Mouse (Mus musculus): ENCODE measurements around the gene Cped1. TPM values are rescaled to one million over a fixed set of nuclear protein-coding genes. Genes with fewer than 3 reads are reported as not detected.

Cped1 gene
- total and polyA plus RNA-seq, 3 experiments = 0.22 TPM; not detected in 2

GRCm38 (mm10) chr6:22026358-22026673 is 40.6 kb downstream of the Cped1 start:
- Histone ChIP-seq H3K4me1 (ENCODE audit: insufficient read depth, low read depth, low read length) (no peaks in the 10 kb centered on the region), H3K36me3 (replicated peaks) (no peaks in the 10 kb centered on the region), H3K9me3 (replicated peaks) (no peaks in the 10 kb centered on the region), H3K27me3 (ENCODE audit: insufficient read depth, low read length) (0 out of 2 replicates have a peak, but pooled peaks cover 2% of the 10 kb centered on the region), H3K4me3 (ENCODE audit: low read depth, low read length) (no peak overlapping the region)
- DNase-seq (ENCODE audit: low spot score) (no peak), ATAC-seq (ENCODE audit: extremely low read depth, insufficient number of reproducible peaks, low FRiP score, poor library complexity, severe bottlenecking) (no peak)
- TF ChIP-seq TAL1 (conservative IDR thresholded peaks at IDR 0.05; ENCODE audit: low read depth, low read length) (no peak), GATA1 (IDR thresholded peaks at IDR 0.05; ENCODE audit: borderline replicate concordance, low read length) (no peak), POLR2AphosphoS5 (IDR thresholded peaks at IDR 0.05; ENCODE audit: insufficient replicate concordance, low read depth, low read length) (no peak), CTCF (IDR thresholded peaks at IDR 0.05; ENCODE audit: low read depth, low read length) (no peak), GATA2 (IDR thresholded peaks at IDR 0.05; ENCODE audit: borderline replicate concordance, low read depth, low read length) (no peak)

DNA sequence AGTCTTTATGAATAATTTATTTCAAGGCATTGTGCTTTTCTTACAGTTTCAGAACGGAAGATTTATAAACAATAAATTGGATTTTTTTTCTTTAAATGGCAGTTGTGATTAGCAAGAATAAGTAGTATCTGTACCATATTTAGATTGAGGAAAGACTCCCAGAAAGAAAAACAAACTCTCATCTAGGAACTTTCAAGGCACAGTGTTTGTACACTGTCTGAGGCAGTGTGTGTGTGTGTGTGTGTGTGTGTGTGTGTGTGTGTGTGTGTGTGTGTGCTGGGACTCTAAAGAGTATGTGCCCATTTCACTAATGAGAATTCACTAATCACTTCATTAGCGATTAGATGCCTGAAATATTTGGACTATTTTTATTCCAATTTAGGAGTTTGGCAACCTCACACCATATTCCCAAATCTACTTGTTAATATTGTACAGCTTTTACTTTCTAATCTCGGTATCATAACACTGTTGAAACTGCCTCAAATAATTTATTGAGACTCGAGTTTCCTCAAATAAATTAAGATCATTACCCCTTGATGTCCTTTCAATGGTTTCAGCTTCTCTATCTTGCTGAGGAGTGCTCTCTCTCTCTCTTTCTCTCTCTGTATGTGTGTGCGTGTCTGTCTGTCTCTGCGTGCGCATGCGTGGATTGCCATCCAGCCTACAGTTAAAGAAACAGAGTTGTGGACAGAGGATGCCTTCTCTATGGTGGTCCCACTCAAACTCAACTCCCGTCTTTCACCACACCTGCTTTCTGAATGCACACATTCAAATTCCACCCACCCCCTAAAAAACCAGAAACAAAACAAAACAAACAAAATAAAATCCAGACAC is 41.3 kb downstream of the Cped1 start:
- no peaks in the 10 kb centered on the region for H3K4me1 ChIP-seq (ENCODE audit: insufficient read depth, low read depth, low read length)
- DNase-seq (ENCODE audit: low spot score) (no peak), ATAC-seq (ENCODE audit: extremely low read depth, insufficient number of reproducible peaks, low FRiP score, poor library complexity, severe bottlenecking) (no peak)
- H3K9me3 ChIP-seq (replicated peaks) = no peaks in the 10 kb centered on the region
- 0 out of 2 replicates have a peak, but pooled peaks cover 2% of the 10 kb centered on the region for H3K27me3 ChIP-seq (ENCODE audit: insufficient read depth, low read length)
- H3K36me3 ChIP-seq (replicated peaks) = no peaks in the 10 kb centered on the region
- H3K4me3 ChIP-seq (ENCODE audit: low read depth, low read length) = no peak overlapping the region
- TF ChIP-seq GATA2 (IDR thresholded peaks at IDR 0.05; ENCODE audit: borderline replicate concordance, low read depth, low read length) (no peak), POLR2AphosphoS5 (IDR thresholded peaks at IDR 0.05; ENCODE audit: insufficient replicate concordance, low read depth, low read length) (no peak), CTCF (IDR thresholded peaks at IDR 0.05; ENCODE audit: low read depth, low read length) (no peak), GATA1 (IDR thresholded peaks at IDR 0.05; ENCODE audit: borderline replicate concordance, low read length) (no peak), TAL1 (conservative IDR thresholded peaks at IDR 0.05; ENCODE audit: low read depth, low read length) (no peak)

DNA sequence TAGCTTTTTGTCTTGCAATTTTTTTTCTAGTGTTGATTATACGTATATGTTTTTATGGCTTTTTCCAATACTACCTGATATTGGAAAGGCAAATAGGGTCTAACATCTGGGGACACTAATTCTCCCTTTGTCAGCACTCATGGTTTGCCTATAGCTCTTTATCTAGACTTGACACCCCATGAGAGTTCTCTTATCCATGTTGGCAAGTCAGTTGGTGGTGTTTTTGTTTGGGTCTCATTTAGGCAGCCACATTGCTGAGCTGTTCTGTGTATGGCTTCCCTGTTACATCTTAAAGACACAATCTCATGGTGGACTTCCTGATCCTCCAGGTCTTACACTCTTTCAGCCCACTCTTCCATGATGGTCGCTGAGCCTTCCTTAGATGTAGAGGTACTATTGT is 42.1 kb downstream of the Cped1 start:
- DNase-seq (ENCODE audit: low spot score) = no peak
- ATAC-seq (ENCODE audit: extremely low read depth, insufficient number of reproducible peaks, low FRiP score, poor library complexity, severe bottlenecking) = no peak

GRCm38 (mm10) chr6:22030381-22030780 is 44.7 kb downstream of the Cped1 start:
- DNase-seq (ENCODE audit: low spot score) = no peak
- Histone ChIP-seq H3K36me3 (replicated peaks) (no peaks in the 10 kb centered on the region), H3K4me1 (ENCODE audit: insufficient read depth, low read depth, low read length) (no peaks in the 10 kb centered on the region), H3K27me3 (ENCODE audit: insufficient read depth, low read length) (0 out of 2 replicates have a peak, but pooled peaks cover 2% of the 10 kb centered on the region), H3K9me3 (replicated peaks) (no peaks in the 10 kb centered on the region), H3K4me3 (ENCODE audit: low read depth, low read length) (no peak overlapping the region)
- ATAC-seq (ENCODE audit: extremely low read depth, insufficient number of reproducible peaks, low FRiP score, poor library complexity, severe bottlenecking) = no peak
- TF ChIP-seq POLR2AphosphoS5 (IDR thresholded peaks at IDR 0.05; ENCODE audit: insufficient replicate concordance, low read depth, low read length) = no peak
- no peak for TF ChIP-seq GATA1 (IDR thresholded peaks at IDR 0.05; ENCODE audit: borderline replicate concordance, low read length)
- no peak for TF ChIP-seq CTCF (IDR thresholded peaks at IDR 0.05; ENCODE audit: low read depth, low read length)
- no peak for TF ChIP-seq GATA2 (IDR thresholded peaks at IDR 0.05; ENCODE audit: borderline replicate concordance, low read depth, low read length)
- TF ChIP-seq TAL1 (conservative IDR thresholded peaks at IDR 0.05; ENCODE audit: low read depth, low read length) = no peak

More for the DNA sequence above, 42.1 kb downstream of the Cped1 start:
- no peaks in the 10 kb centered on the region for H3K36me3 ChIP-seq (replicated peaks)
- no peak overlapping the region for H3K4me3 ChIP-seq (ENCODE audit: low read depth, low read length)
- TF ChIP-seq GATA2 (IDR thresholded peaks at IDR 0.05; ENCODE audit: borderline replicate concordance, low read depth, low read length) (no peak), CTCF (IDR thresholded peaks at IDR 0.05; ENCODE audit: low read depth, low read length) (no peak), POLR2AphosphoS5 (IDR thresholded peaks at IDR 0.05; ENCODE audit: insufficient replicate concordance, low read depth, low read length) (no peak), GATA1 (IDR thresholded peaks at IDR 0.05; ENCODE audit: borderline replicate concordance, low read length) (no peak), TAL1 (conservative IDR thresholded peaks at IDR 0.05; ENCODE audit: low read depth, low read length) (no peak)
- no peaks in the 10 kb centered on the region for H3K4me1 ChIP-seq (ENCODE audit: insufficient read depth, low read depth, low read length)
- H3K9me3 ChIP-seq (replicated peaks) = no peaks in the 10 kb centered on the region
- 0 out of 2 replicates have a peak, but pooled peaks cover 2% of the 10 kb centered on the region for H3K27me3 ChIP-seq (ENCODE audit: insufficient read depth, low read length)

DNA sequence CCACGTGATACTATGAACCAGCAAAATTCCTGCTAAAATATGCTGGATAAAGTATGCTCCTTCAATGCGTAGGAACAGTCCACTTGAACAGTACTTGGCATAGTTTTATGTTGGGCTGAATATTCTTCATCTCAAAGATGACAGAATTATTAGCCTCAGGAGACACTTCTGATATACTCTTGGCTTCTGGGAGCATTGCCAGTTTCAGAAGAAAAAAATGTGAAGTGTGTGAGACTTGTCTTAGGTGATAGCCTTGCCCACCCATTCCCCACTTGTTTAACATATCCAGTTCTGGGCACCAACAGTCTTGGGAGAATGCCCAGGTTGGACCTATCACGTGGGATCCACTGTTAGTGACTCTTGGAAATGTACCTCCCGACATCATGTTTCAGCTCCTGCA is 47.5 kb downstream of the Cped1 start:
- no peak for DNase-seq (ENCODE audit: low spot score)
- TF ChIP-seq TAL1 (conservative IDR thresholded peaks at IDR 0.05; ENCODE audit: low read depth, low read length) = no peak
- TF ChIP-seq POLR2AphosphoS5 (IDR thresholded peaks at IDR 0.05; ENCODE audit: insufficient replicate concordance, low read depth, low read length) = no peak
- no peak for TF ChIP-seq GATA2 (IDR thresholded peaks at IDR 0.05; ENCODE audit: borderline replicate concordance, low read depth, low read length)
- no peak for TF ChIP-seq GATA1 (IDR thresholded peaks at IDR 0.05; ENCODE audit: borderline replicate concordance, low read length)
- TF ChIP-seq CTCF (IDR thresholded peaks at IDR 0.05; ENCODE audit: low read depth, low read length) = no peak
- no peaks in the 10 kb centered on the region for H3K36me3 ChIP-seq (replicated peaks)

DNA sequence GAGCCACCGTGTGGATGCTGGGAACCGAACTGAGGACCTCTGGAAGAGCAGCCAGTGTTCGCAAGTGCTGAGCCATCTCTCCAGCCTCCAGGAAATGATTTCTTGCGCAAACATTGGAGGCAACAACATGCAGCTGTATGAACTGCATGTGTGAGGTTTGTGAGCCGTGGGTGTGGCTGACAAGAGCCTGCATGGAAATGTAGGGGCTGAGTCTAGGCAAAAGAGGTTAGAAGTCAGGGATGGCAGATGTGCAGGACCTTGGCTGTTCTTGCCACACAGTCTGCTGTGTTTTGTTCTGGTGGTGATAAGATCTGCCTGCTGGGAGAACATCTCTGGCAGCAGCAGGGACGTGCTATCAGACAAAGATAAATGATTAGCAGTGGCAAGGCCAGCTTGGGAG is 49.7 kb downstream of the Cped1 start:
- H3K4me1 ChIP-seq (ENCODE audit: insufficient read depth, low read depth, low read length) = no peaks in the 10 kb centered on the region
- no peak for TF ChIP-seq GATA1 (IDR thresholded peaks at IDR 0.05; ENCODE audit: borderline replicate concordance, low read length)
- no peak for DNase-seq (ENCODE audit: low spot score)
- no peaks in the 10 kb centered on the region for H3K27me3 ChIP-seq (ENCODE audit: insufficient read depth, low read length)
- ATAC-seq (ENCODE audit: extremely low read depth, insufficient number of reproducible peaks, low FRiP score, poor library complexity, severe bottlenecking) = no peak
- H3K4me3 ChIP-seq (ENCODE audit: low read depth, low read length) = no peak overlapping the region
- H3K9me3 ChIP-seq (replicated peaks) = no peaks in the 10 kb centered on the region
- no peaks in the 10 kb centered on the region for H3K36me3 ChIP-seq (replicated peaks)

More for the DNA sequence above, 47.5 kb downstream of the Cped1 start:
- H3K9me3 ChIP-seq (replicated peaks) = no peaks in the 10 kb centered on the region
- ATAC-seq (ENCODE audit: extremely low read depth, insufficient number of reproducible peaks, low FRiP score, poor library complexity, severe bottlenecking) = no peak
- H3K4me3 ChIP-seq (ENCODE audit: low read depth, low read length) = no peak overlapping the region
- no peaks in the 10 kb centered on the region for H3K4me1 ChIP-seq (ENCODE audit: insufficient read depth, low read depth, low read length)
- no peaks in the 10 kb centered on the region for H3K27me3 ChIP-seq (ENCODE audit: insufficient read depth, low read length)
